Mouse (Mus musculus) small intestine, adult 2 months (tissue): ENCODE results near the gene Shq1.

Experiments used
- CTCF ChIP-seq: fragments of 200-500 bp; IDR thresholded peaks from 2 replicates; pipeline ENCODE4 v1.5.1; 2012; ENCODE audit warnings: low read depth, mild to moderate bottlenecking, control low read depth, inconsistent platforms, low read length, moderate library complexity, mixed read lengths; ENCODE audit not compliant: insufficient replicate concordance, insufficient read length; ENCODE audit errors: extremely low read depth
- POLR2A ChIP-seq: fragments of 200-500 bp; IDR thresholded peaks from 2 replicates; pipeline ENCODE4 v1.6.1; 2012; ENCODE audit warnings: low read depth, mild to moderate bottlenecking, control low read depth, inconsistent platforms, low read length, moderate library complexity

- TF ChIP-seq CTCF (no peak), POLR2A (no peak)
Observed at GRCm38 (mm10) chr6:100708248-100708647, 37.3 kb upstream of the Shq1 start.
